Mouse (Mus musculus): ENCODE data around the gene Gpi1. TPM values are rescaled to one million over a fixed set of nuclear protein-coding genes. Genes with fewer than 3 reads are reported as not detected.

Gene Gpi1
- total and polyA plus RNA-seq, 2 experiments from 2014 or later, result 223 to 259 TPM

- Histone ChIP-seq H3K27ac (ENCODE audit: low read depth, low read length) (no peak overlapping the region), H3K4me2 (ENCODE audit: low read depth) (no peak overlapping the region), H3K4me3 (ENCODE audit: low read depth, low read length) (no peak overlapping the region), H3K27me3 (ENCODE audit: insufficient read depth, low read length) (no peaks in the 10 kb centered on the region), H3K9ac (no peak overlapping the region), H3K4me1 (ENCODE audit: insufficient read depth) (no peaks in the 10 kb centered on the region), H3K36me3 (ENCODE audit: insufficient read depth) (peaks cover 49% of the 10 kb centered on the region), H3K9me3 (ENCODE audit: low read length) (no peaks in the 10 kb centered on the region)
- 93% methylated on average over 3 of the region's 3 CpGs for WGBS
- no peak for TF ChIP-seq CTCF (IDR thresholded peaks at IDR 0.05; ENCODE audit: low read depth)
- no peak for ATAC-seq
- no peak for DNase-seq
These were observed 16.8 kb upstream of the Gpi1 start for GRCm38 (mm10) chr7:34246870-34247499.

- no peaks in the 10 kb centered on the region for H3K9me3 ChIP-seq (ENCODE audit: low read length)
- DNase-seq (peak; percentile 17), ATAC-seq (peak; percentile 29)
- 83% methylated on average over 11 of the region's 11 CpGs for WGBS
- TF ChIP-seq CTCF (IDR thresholded peaks at IDR 0.05; ENCODE audit: low read depth), result no peak
- H3K9ac ChIP-seq, result no peak overlapping the region
- no peaks in the 10 kb centered on the region for H3K4me1 ChIP-seq (ENCODE audit: insufficient read depth)
- no peak overlapping the region for H3K4me3 ChIP-seq (ENCODE audit: low read depth, low read length)
- no peaks in the 10 kb centered on the region for H3K27me3 ChIP-seq (ENCODE audit: insufficient read depth, low read length)
- H3K27ac ChIP-seq (ENCODE audit: low read depth, low read length), result no peak overlapping the region
- peaks cover 59% of the 10 kb centered on the region for H3K36me3 ChIP-seq (ENCODE audit: insufficient read depth)
- no peak overlapping the region for H3K4me2 ChIP-seq (ENCODE audit: low read depth)
These were observed 12.0 kb upstream of the Gpi1 start for GRCm38 (mm10) chr7:34242176-34242575.

GRCm38 (mm10) chr7:34238086-34238485 is 8.0 kb upstream of the Gpi1 start:
- no peak overlapping the region for H3K27ac ChIP-seq (ENCODE audit: low read depth, low read length)
- TF ChIP-seq CTCF (IDR thresholded peaks at IDR 0.05; ENCODE audit: low read depth), result no peak
- ATAC-seq (no peak), DNase-seq (no peak)
- H3K4me3 ChIP-seq (ENCODE audit: low read depth, low read length), result no peak overlapping the region
- H3K36me3 ChIP-seq (ENCODE audit: insufficient read depth), result peaks cover 48% of the 10 kb centered on the region
- no peak overlapping the region for H3K9ac ChIP-seq
- no peaks in the 10 kb centered on the region for H3K27me3 ChIP-seq (ENCODE audit: insufficient read depth, low read length)
- no peak overlapping the region for H3K4me2 ChIP-seq (ENCODE audit: low read depth)
- 92% methylated on average over 5 of the region's 5 CpGs for WGBS
- no peaks in the 10 kb centered on the region for H3K9me3 ChIP-seq (ENCODE audit: low read length)
- 0 out of 2 replicates have a peak, but pooled peaks cover 4% of the 10 kb centered on the region for H3K4me1 ChIP-seq (ENCODE audit: insufficient read depth)

GRCm38 (mm10) chr7:34235602-34236001 is 5.5 kb upstream of the Gpi1 start:
- 0 out of 2 replicates have a peak, but pooled peaks cover 4% of the 10 kb centered on the region for H3K4me1 ChIP-seq (ENCODE audit: insufficient read depth)
- no peaks in the 10 kb centered on the region for H3K27me3 ChIP-seq (ENCODE audit: insufficient read depth, low read length)
- no peak for ATAC-seq
- H3K27ac ChIP-seq (ENCODE audit: low read depth, low read length), result no peak overlapping the region
- no peak for TF ChIP-seq CTCF (IDR thresholded peaks at IDR 0.05; ENCODE audit: low read depth)
- H3K36me3 ChIP-seq (ENCODE audit: insufficient read depth), result peaks cover 42% of the 10 kb centered on the region
- H3K9ac ChIP-seq, result no peak overlapping the region
- 81% methylated on average over 5 of the region's 5 CpGs for WGBS
- DNase-seq, result no peak
- H3K9me3 ChIP-seq (ENCODE audit: low read length), result no peaks in the 10 kb centered on the region
- no peak overlapping the region for H3K4me3 ChIP-seq (ENCODE audit: low read depth, low read length)
- no peak overlapping the region for H3K4me2 ChIP-seq (ENCODE audit: low read depth)

GRCm38 (mm10) chr7:34234610-34235561 is 4.8 kb upstream of the Gpi1 start:
- DNase-seq (no peak), ATAC-seq (0 out of 2 replicates have a peak, but pooled peaks have one; percentile 2)
- H3K4me2 ChIP-seq (ENCODE audit: low read depth), result peak overlapping the region; percentile 65
- peaks cover 37% of the 10 kb centered on the region for H3K36me3 ChIP-seq (ENCODE audit: insufficient read depth)
- TF ChIP-seq CTCF (IDR thresholded peaks at IDR 0.05; ENCODE audit: low read depth), result no peak
- H3K4me3 ChIP-seq (ENCODE audit: low read depth, low read length), result peak overlapping the region; percentile 52
- peak overlapping the region; percentile 74 for H3K27ac ChIP-seq (ENCODE audit: low read depth, low read length)
- no peaks in the 10 kb centered on the region for H3K27me3 ChIP-seq (ENCODE audit: insufficient read depth, low read length)
- 1% methylated on average over 17 of the region's 17 CpGs for WGBS
- H3K9ac ChIP-seq, result peak overlapping the region; percentile 48
- H3K4me1 ChIP-seq (ENCODE audit: insufficient read depth), result 0 out of 2 replicates have a peak, but pooled peaks cover 4% of the 10 kb centered on the region
- H3K9me3 ChIP-seq (ENCODE audit: low read length), result no peaks in the 10 kb centered on the region

GRCm38 (mm10) chr7:34233909-34234609 is 3.9 kb upstream of the Gpi1 start:
- peak; percentile 95 for ATAC-seq
- TF ChIP-seq CTCF (IDR thresholded peaks at IDR 0.05; ENCODE audit: low read depth), result no peak

More at GRCm38 (mm10) chr7:34233909-34234609, 3.9 kb upstream of the Gpi1 start:
- Histone ChIP-seq H3K27ac (ENCODE audit: low read depth, low read length) (peak overlapping the region; percentile 74), H3K4me3 (ENCODE audit: low read depth, low read length) (peak overlapping the region; percentile 52), H3K9ac (peak overlapping the region; percentile 48), H3K27me3 (ENCODE audit: insufficient read depth, low read length) (no peaks in the 10 kb centered on the region), H3K36me3 (ENCODE audit: insufficient read depth) (peaks cover 28% of the 10 kb centered on the region), H3K9me3 (ENCODE audit: low read length) (no peaks in the 10 kb centered on the region), H3K4me2 (ENCODE audit: low read depth) (peak overlapping the region; percentile 65), H3K4me1 (ENCODE audit: insufficient read depth) (0 out of 2 replicates have a peak, but pooled peaks cover 8% of the 10 kb centered on the region)
- peak; percentile 99 for DNase-seq
- WGBS, result under 1% methylated on average over 46 of the region's 46 CpGs
